Mouse (Mus musculus): ENCODE measurements at regions not wholly inside any gene's neighbourhood (a gene's known extent, or its start where the extent isn't known, plus 50 kb on each side); places are given as distances from the start of the nearest gene placed in this dataset.

DNA sequence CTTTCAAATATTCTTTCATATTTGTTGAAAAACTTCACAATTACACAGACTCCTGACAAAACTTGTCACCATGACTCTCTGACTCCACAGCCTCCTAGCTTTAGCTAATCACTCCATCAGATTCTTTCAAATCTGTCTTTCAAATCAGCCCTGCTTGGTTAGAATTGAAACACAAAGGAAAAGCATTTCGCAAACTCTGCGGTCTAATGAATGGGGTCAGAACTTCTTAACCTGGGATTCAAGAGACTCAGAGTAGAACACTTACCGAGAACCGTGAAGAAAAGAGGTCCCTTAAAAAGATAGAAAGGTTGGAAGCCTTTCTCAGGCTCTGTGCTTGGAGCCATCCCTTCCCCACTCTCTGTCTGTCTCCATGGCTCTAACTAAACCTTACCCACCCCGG is 148.9 kb upstream of the Atp1b1 start:
- TF ChIP-seq ELF1 (IDR thresholded peaks at IDR 0.05; ENCODE audit: low read depth, low read length) (no peak), MAFK (IDR thresholded peaks at IDR 0.05; ENCODE audit: borderline replicate concordance, low read depth, low read length) (no peak), MYB (IDR thresholded peaks at IDR 0.05; ENCODE audit: low read depth, low read length) (no peak), MAX (IDR thresholded peaks at IDR 0.05; ENCODE audit: low read length) (no peak), POLR2A (IDR thresholded peaks at IDR 0.05; ENCODE audit: control insufficient read depth in 1 of 2, insufficient read depth in 1 of 2, low read depth in 1 of 2, low read length in 2 of 2, poor library complexity in 1 of 2) (no peak), CTCF (IDR thresholded peaks at IDR 0.05 in 2 of 3, conservative IDR thresholded peaks at IDR 0.05 in 1 of 3; ENCODE audit: control insufficient read depth in 1 of 3, insufficient read depth in 1 of 3, low read depth in 2 of 3, low read length in 3 of 3, poor library complexity in 1 of 3, severe bottlenecking in 1 of 3) (no peak), TBP (IDR thresholded peaks at IDR 0.05; ENCODE audit: low read depth, low read length) (no peak), GATA1 (IDR thresholded peaks at IDR 0.05; ENCODE audit: low read depth, low read length) (no peak), ZMIZ1 (IDR thresholded peaks at IDR 0.05; ENCODE audit: low read depth, low read length) (no peak), CHD1 (IDR thresholded peaks at IDR 0.05; ENCODE audit: low read depth, low read length) (no peak)

Data from MEL (cell line).